Mouse (Mus musculus) ES-Bruce4 (cell line): ENCODE data around the gene Larp1.

Experiments used
- CTCF ChIP-seq: IDR thresholded peaks from one replicate; pipeline ENCODE4 v1.8.1; 2011; ENCODE audit warnings: low read depth, low read length
- POLR2A ChIP-seq: IDR thresholded peaks from one replicate; pipeline ENCODE4 v1.8.1; 2011; ENCODE audit warnings: low read length; ENCODE audit not compliant: insufficient read depth

GRCm38 (mm10) chr11:57970541-57970940 is 38.3 kb upstream of the Larp1 start:
- TF ChIP-seq CTCF (no peak), POLR2A (no peak)
